Mouse (Mus musculus) yolk sac, embryonic 10.5 days (tissue): Measurements from ENCODE around the gene Arid3a.
A peak's percentile ranks its signal among the peaks of the same experiment; 100 is the strongest.

Source experiments
- DNase-seq: peaks from one replicate; pipeline ENCODE4 v3.0.0-alpha.2; 2017; ENCODE audit warnings: low spot score

Arid3a gene

GRCm38 (mm10) chr10:79908167-79909091 is 18.4 kb upstream of the Arid3a start, which contains the start of gene Med16:
TSS of gene Med16 (minus strand) at chr10:79908923.
- DNase-seq, result peak; percentile 100

- DNase-seq, result no peak
Observed at GRCm38 (mm10) chr10:79909092-79909922, 17.5 kb upstream of the Arid3a start.

- DNase-seq, result no peak
Observed at GRCm38 (mm10) chr10:79910556-79910955, 16.3 kb upstream of the Arid3a start, which contains the start of gene Gm26602. TSS of gene Gm26602 (plus strand) at chr10:79910856.

- DNase-seq, result no peak
Observed at GRCm38 (mm10) chr10:79912412-79912811, 14.4 kb upstream of the Arid3a start.

GRCm38 (mm10) chr10:79914131-79914947 is 12.5 kb upstream of the Arid3a start:
- no peak for DNase-seq

- DNase-seq, result no peak
Observed at GRCm38 (mm10) chr10:79914948-79915596, 11.8 kb upstream of the Arid3a start.

- DNase-seq, result no peak
Observed at GRCm38 (mm10) chr10:79916081-79916480, 10.8 kb upstream of the Arid3a start.

- peak; percentile 84 for DNase-seq
Observed at GRCm38 (mm10) chr10:79916808-79917531, 9.9 kb upstream of the Arid3a start, which contains the start of gene Kiss1r. TSS of gene Kiss1r (plus strand) at chr10:79916971.

- no peak for DNase-seq
Observed at GRCm38 (mm10) chr10:79917532-79918100, 9.2 kb upstream of the Arid3a start.

- DNase-seq, result no peak
Observed at GRCm38 (mm10) chr10:79918231-79919078, 8.4 kb upstream of the Arid3a start.

- no peak for DNase-seq
Observed at GRCm38 (mm10) chr10:79919251-79919849, 7.5 kb upstream of the Arid3a start.

- DNase-seq, result no peak
Observed at GRCm38 (mm10) chr10:79920056-79920890, 6.6 kb upstream of the Arid3a start.

- DNase-seq, result no peak
Observed at GRCm38 (mm10) chr10:79920958-79921535, 5.8 kb upstream of the Arid3a start, which contains the start of gene R3hdm4. TSS of gene R3hdm4 (minus strand) at chr10:79921208.

- DNase-seq, result no peak
Observed at GRCm38 (mm10) chr10:79921572-79921971, 5.3 kb upstream of the Arid3a start.

GRCm38 (mm10) chr10:79924998-79925784 is 1.7 kb upstream of the Arid3a start:
- peak; percentile 85 for DNase-seq

- DNase-seq, result peak; percentile 41
Observed at GRCm38 (mm10) chr10:79925785-79926490, 905 bp upstream of the Arid3a start.
